Mouse (Mus musculus) brain, embryonic 14.5 days (tissue): ENCODE measurements around the gene Myo1b.

Source experiments
- CTCF ChIP-seq: fragments of 200-500 bp; IDR thresholded peaks from 2 replicates; pipeline ENCODE4 v1.5.1; 2012; ENCODE audit warnings: inconsistent platforms, mild to moderate bottlenecking, moderate library complexity, borderline replicate concordance; ENCODE audit not compliant: insufficient read depth, insufficient read length; ENCODE audit errors: extremely low read depth
- POLR2A ChIP-seq: fragments of 200-500 bp; IDR thresholded peaks from 2 replicates; pipeline ENCODE4 v1.6.1; 2012; ENCODE audit warnings: mild to moderate bottlenecking, inconsistent platforms, borderline replicate concordance; ENCODE audit not compliant: poor library complexity, insufficient read depth, insufficient read length, severe bottlenecking; ENCODE audit errors: extremely low read depth

DNA sequence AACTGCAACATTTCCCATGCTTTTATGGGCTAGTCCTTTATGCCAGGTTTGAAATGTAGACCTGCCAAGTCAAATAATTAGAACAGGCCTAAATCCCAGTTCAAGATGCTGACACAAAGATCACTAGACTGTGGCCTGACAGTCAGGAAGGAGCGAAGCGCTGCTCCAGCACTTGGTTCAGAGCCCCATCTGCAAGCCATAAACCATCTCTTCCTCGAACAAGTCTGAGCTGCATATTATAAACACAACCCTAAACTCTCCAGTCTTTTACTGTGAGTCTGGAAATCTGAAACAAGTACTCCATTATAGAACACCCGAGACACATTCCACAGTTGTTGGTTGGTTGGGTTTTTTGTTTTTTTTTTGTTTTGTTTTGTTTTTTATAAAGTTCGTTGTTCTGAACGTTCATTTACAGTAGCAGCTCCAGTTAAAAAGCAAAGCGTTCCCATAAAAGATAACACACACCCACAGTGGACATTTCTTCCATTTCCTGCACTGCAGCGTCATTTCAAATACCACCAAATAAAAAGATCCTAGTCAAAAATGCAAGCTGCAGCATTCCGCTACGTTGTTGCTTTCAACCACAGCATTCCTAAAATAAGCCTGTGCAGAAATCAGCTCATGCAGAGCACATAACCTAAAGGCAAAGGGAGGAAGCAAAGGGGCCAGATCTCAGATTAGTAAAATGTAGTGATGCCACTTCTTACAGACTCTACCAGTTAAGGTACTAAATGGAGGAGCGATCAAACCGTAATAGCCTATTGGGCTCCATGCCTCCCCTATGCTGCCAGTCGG, 94.0 kb downstream of the Myo1b start:
- no peak for TF ChIP-seq CTCF
- no peak for TF ChIP-seq POLR2A
